Mouse (Mus musculus) Muller cell, postnatal 12 days (primary cell): ENCODE data around the gene Chsy1.
"Not testable (repeated sequence)": the region's sequence is repeated elsewhere in the genome, so short reads cannot be mapped to it uniquely, and the experiment has no call there.

Source experiments
- DNase-seq: peaks from one replicate; pipeline ENCODE4 v3.0.0-alpha.2; 2015; ENCODE audit errors: inconsistent ontology term

The Chsy1 gene

DNA sequence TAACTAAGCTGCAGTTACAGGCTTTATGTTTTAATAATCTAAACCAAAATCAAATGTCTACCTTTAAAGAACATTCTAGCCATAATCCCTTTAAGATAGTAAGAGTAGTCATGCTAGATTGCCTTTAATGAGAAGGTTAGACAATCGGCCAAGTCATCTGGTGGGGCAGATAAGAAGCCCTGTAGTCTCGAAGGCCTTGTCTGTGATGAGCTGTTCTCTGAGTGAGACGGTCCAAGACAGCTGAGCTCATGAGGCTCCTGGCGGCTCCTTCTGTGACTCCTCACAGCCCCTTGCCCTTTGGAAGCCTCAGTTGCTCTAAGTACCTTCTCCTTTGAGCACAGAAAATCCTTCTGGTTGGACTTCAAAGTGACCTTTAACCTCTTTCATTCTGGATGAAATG is 67.6 kb downstream of the Chsy1 start:
- no peak for DNase-seq

GRCm38 (mm10) chr7:66178101-66178500 is 68.8 kb downstream of the Chsy1 start:
- DNase-seq, result peak; percentile 86

GRCm38 (mm10) chr7:66179120-66179581 is 69.8 kb downstream of the Chsy1 start:
- peak; percentile 77 for DNase-seq

DNA sequence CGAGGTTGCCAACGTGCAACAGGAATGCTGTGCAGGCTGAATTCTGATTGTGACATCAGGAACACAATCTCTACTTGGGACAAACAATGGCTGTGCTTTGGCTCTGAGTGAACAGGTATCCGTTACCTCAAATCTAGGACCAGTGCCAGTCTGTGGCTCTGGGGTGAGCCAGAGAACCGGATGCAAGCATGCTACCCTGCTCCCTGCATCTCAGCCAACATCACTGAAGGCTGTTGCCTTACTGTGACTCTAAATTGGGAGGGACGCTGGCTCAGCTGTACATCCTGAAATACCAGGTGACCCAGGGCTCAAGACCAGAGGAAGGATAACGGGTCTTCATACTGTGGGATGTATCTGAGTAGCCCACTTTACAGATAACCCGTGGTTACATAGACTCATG is 70.4 kb downstream of the Chsy1 start:
- DNase-seq, result peak; percentile 20

DNA sequence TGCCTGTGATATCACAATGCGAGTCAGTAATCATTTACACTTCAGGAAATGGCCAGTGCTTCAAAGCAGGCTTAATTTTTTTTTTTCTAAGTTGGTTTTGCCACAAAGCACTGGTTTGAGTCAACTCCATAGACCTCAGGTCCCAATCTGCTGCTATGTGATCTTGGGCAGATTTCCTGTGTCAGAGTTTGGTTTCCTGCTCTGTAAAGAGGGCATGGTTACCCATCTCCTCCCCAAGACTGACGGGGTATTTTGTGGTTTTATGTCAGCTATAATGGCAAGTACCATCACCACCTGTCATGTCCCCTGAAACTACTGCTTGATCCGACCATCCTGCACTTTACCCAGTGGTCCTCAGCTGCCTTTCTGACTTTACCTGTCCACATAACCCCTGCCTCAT is 70.9 kb downstream of the Chsy1 start:
- peak; percentile 33 for DNase-seq

GRCm38 (mm10) chr7:66180711-66181365 is 71.5 kb downstream of the Chsy1 start:
- peak; percentile 84 for DNase-seq

- DNase-seq, result no peak
These were observed 72.9 kb downstream of the Chsy1 start for GRCm38 (mm10) chr7:66182075-66182715.

DNA sequence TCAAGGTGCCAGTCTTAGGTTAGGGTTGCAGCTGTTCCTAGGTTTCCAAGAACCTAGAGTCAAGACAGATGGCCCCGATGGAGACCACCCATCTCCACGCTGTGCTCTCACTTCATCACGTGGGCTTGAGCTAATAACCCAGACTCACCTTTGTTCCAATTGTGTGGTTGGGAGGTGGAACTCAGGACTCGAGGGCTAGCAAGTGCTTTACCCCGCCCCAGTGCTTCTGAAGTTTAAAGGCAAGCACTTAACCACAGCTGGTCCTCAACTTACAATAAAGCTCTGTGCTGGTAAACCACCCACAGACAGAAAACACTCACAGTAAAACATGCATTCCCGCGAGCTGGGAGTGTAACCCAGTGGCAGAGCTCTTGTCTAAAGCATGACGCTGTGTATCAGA is 74.1 kb downstream of the Chsy1 start:
- DNase-seq, result no peak

- DNase-seq, result no peak
These were observed 74.7 kb downstream of the Chsy1 start for GRCm38 (mm10) chr7:66184026-66184425.

- DNase-seq, result no peak
These were observed 76.1 kb downstream of the Chsy1 start for GRCm38 (mm10) chr7:66185370-66185769.

- no peak for DNase-seq
These were observed 78.4 kb downstream of the Chsy1 start for GRCm38 (mm10) chr7:66187581-66188231.

- not testable (repeated sequence) for DNase-seq
These were observed 81.1 kb downstream of the Chsy1 start for GRCm38 (mm10) chr7:66190385-66190784.

DNA sequence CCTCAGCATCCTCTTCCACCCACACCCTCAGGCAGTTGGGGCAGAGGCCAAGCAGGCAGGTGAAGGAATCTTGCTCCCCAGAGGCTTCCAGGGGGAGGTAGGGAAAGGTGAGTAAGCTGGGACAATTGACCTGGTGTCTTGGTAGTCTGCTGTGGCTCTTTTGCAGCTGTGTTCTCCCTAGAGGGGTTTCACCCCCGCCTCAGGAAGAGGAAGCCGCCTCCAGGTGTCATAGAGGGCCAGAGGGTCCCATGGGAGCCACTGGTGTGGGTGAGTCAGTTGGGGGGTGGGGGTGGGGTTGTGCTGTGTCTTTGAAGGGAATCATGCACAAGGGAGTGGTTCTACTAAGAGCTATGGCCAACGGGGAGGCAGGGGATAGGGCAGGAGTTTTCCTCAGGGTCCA is 85.2 kb downstream of the Chsy1 start:
- DNase-seq, result no peak

DNA sequence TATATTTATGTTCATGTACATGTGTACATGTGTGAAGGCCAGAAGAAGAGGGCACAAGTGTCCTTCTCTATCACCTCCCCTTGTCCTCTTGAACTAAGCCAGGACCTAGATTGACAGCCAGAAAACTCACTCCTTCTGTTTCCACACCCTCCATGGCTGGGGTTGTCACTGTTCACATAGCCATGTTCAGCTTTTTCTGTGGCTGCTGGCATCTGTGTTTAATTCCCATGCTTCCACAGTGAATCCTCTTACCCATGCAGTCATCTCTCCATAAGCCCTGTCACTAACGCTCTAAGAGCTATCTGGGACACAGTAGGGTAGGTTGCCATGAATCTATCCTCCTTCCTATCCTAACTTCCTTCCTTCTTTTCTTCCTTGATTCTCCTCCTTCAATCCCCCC is 86.6 kb downstream of the Chsy1 start:
- no peak for DNase-seq

GRCm38 (mm10) chr7:66196609-66197445 is 87.5 kb downstream of the Chsy1 start:
- DNase-seq, result no peak

GRCm38 (mm10) chr7:66198416-66198815 is 89.1 kb downstream of the Chsy1 start:
- no peak for DNase-seq

GRCm38 (mm10) chr7:66199391-66199831 is 90.1 kb downstream of the Chsy1 start:
- peak; percentile 69 for DNase-seq

DNA sequence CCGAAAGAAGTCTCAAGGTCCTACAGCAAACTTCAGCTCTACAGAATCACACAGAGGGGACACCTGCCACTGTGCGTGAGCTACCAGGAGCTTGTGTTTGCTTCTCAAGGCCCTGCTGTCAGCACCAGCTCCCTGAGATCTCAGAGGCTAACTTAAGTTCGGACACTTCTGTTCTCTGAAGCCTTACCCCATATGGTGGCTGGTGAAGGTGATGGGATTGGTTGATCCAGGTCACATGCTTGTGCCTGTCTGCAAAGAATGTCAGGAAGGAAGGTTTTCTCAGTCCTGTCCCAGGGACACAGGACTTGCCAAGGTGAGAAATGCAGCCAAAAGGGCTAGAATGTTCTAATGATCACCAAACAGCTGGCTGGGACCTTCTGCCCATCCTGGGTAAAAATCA is 91.1 kb downstream of the Chsy1 start:
- no peak for DNase-seq

DNA sequence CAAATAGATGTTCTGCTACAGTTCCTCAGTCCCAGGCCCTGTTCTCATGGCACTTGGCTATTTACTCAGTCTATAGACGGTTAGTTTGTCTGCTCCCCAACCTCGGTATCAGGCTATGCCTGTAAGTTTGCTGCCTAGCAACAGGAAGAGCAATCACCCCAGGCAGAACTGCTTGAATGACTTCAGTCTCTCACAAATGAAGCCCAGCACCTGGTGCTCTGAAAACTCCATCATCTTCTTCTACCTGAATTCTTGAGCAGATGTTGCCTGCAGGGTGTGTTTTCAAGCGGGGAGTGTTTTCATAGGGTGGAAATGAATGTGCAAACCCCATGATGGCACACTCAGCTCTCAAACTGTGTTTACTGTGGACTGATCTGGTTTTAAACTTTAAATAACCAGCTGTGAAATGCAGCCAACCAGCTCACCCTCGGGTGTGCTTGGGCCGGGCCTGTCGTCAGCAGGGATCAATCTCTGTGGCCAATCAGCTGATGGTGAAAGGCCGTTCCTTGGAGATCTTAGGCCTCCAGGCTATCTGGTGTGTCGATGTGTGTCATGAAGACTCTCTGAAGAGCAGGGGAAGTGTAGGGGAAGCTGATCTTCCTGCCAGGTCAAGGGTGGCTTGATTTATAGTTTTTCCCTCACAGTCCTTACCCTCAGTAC is 91.6 kb downstream of the Chsy1 start:
- no peak for DNase-seq

DNA sequence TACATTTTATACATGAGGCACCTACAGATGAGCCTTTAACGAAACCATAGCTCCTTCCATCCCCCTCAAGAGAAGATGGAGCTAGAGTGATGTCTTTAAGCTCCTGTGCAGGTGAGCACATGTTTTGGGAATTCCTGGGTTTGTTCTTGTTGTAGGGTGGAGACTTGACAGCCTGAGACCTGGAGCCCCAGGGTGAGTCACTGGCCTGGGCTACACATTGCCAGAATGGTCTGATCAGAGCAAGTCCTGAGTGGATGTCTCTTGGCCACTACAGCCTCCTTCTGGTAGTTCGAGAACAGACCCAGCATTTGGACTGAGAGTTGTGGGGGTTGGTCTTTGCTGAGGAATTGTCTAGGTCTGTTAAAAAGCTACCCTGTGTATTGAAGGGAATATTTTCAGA is 92.3 kb downstream of the Chsy1 start:
- no peak for DNase-seq

- no peak for DNase-seq
These were observed 100.6 kb downstream of the Chsy1 start for GRCm38 (mm10) chr7:66209920-66210319.
